Mouse (Mus musculus) embryonic facial prominence, embryonic 12.5 days (tissue): ENCODE measurements around the gene Sugt1. TPM values are rescaled to one million over a fixed set of nuclear protein-coding genes. Genes with fewer than 3 reads are reported as not detected.
A peak's percentile ranks its signal among the peaks of the same experiment; 100 is the strongest.

ENCODE experiments used
- ATAC-seq: fragments of 200-750 bp; cut with Nextera tagmentation; 2 replicates; pipeline ENCODE4 v1.8.0; 2017; ENCODE audit not compliant: insufficient number of reproducible peaks, insufficient read depth, low FRiP score, low TSS enrichment
- H3K27ac ChIP-seq: fragments of 300-500 bp; sonication (generic); 2 replicates; pipeline ENCODE4 v1.5.1; 2016; ENCODE audit warnings: mild to moderate bottlenecking
- H3K27me3 ChIP-seq: fragments of 300-500 bp; sonication (generic); 2 replicates; pipeline ENCODE4 v1.6.1; 2016; ENCODE audit warnings: mild to moderate bottlenecking, moderate library complexity
- H3K36me3 ChIP-seq: fragments of 300-500 bp; sonication (generic); 2 replicates; pipeline ENCODE4 v1.6.1; 2016; ENCODE audit warnings: mild to moderate bottlenecking
- H3K4me1 ChIP-seq: fragments of 300-500 bp; sonication (generic); 2 replicates; pipeline ENCODE4 v1.6.1; 2016
- H3K4me2 ChIP-seq: fragments of 300-500 bp; sonication (generic); replicated peaks from 2 replicates; pipeline ENCODE4 v1.6.1; 2016; ENCODE audit warnings: mild to moderate bottlenecking, moderate library complexity
- H3K4me3 ChIP-seq: fragments of 300-500 bp; sonication (generic); 2 replicates; pipeline ENCODE4 v1.5.1; 2016; ENCODE audit warnings: mild to moderate bottlenecking
- H3K9ac ChIP-seq: fragments of 300-500 bp; sonication (generic); 2 replicates; pipeline ENCODE4 v1.6.1; 2016; ENCODE audit warnings: mild to moderate bottlenecking, moderate library complexity
- H3K9me3 ChIP-seq: fragments of 300-500 bp; sonication (generic); 2 replicates; pipeline ENCODE4 v1.6.1; 2016; ENCODE audit warnings: mild to moderate bottlenecking, moderate library complexity
- WGBS: fragments of 180-500 bp; shearing (Covaris S2); methylation state at CpG from one replicate; pipeline ENCODE4 v1.1.7; 2016; 5-methylcytosine and 5-hydroxymethylcytosine counted together
- polyA plus RNA-seq: library from polyadenylated mRNA; unstranded; fragments of >200 nt; fragmentation: Nextera tagmentation; extraction: Ambion mirVana; gene quantifications from 2 replicates; pipeline ENCODE4 v1.2.1, GENCODE M21; 2016

The Sugt1 gene
- polyA plus RNA-seq = 134 and 140 TPM in 2 replicates

DNA sequence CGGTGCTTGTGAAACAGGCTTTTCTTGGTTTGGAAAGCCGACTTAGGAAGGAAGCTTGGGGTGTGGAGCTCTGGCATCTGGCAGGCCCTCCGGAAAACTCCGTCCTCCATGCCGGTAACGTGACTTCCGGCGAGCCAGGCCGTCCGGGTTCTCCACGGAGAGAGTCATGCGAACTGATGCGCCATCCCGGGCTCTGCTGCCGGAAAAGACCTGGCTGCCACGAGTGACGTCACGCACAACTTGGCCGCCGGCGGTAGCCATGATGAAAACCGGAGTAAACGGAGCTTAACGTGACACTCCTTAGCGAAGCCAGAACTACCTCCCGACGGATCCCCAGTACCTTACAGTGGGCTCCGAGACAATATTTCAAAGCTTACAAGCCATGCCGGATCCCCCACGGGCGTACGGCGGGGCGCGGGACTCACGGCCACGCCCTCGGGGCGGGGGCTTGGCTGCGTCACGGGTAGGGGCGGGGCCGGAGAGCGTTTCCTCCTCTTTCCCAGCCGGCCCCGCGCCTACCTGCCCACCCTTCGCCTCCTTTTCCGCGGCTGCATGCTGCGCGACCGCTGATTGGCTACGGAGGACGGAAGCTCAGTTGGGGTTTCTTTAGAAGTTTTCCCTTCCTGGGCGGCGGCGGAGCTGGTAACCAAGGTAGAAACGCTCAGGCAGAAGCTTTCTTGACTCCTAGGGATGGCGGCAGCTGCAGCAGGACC is at the start of gene Sugt1:
TSS of gene Sugt1 (plus strand) at position 553 of the 713 bp plus-strand sequence.
- peak within 1 kb of the TSS; percentile 79 for H3K9ac ChIP-seq

DNA sequence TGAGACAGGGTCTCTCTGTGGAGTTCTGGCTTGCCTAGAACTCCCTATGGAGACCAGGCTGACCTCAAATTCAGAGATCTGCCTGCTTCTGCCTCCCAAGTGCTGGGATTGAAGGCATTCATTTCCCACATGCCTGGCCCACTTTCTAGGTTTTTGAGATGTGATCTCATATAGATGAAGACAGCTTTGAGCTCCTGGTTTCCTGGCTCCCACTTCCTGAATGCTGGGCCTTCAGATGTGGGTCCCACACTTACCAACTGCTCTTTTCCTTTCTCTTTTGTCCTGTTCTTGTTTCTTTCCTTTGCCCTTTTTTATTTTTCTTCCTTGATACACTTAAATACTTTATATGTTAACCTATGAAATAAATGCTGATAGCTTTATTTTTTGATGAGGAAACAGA is 49.6 kb upstream of the Sugt1 start:
- ATAC-seq = no peak
- Histone ChIP-seq H3K9me3 (no peaks in the 10 kb centered on the region), H3K9ac (no peak overlapping the region), H3K4me3 (no peak overlapping the region), H3K36me3 (no peaks in the 10 kb centered on the region), H3K4me2 (no peak overlapping the region), H3K27me3 (no peaks in the 10 kb centered on the region), H3K4me1 (no peaks in the 10 kb centered on the region), H3K27ac (no peak overlapping the region)

More for the DNA sequence above, at the start of gene Sugt1:
- peaks cover 19% of the 10 kb centered on the region for H3K4me1 ChIP-seq
- under 1% methylated on average over 60 of the region's 60 CpGs for WGBS
- ATAC-seq = peak; percentile 95
- peak within 1 kb of the TSS; percentile 92 for H3K27ac ChIP-seq
- no peaks in the 10 kb centered on the region for H3K27me3 ChIP-seq
- H3K36me3 ChIP-seq = peaks cover 6% of the 10 kb centered on the region; the same call in 1 of the 2 replicates
- peak within 1 kb of the TSS; percentile 76 for H3K4me2 ChIP-seq
- H3K4me3 ChIP-seq = peak within 1 kb of the TSS; percentile 70
- H3K9me3 ChIP-seq = no peaks in the 10 kb centered on the region

- Histone ChIP-seq H3K9ac (no peak overlapping the region), H3K4me3 (no peak overlapping the region), H3K36me3 (no peaks in the 10 kb centered on the region), H3K27ac (no peak overlapping the region), H3K9me3 (no peaks in the 10 kb centered on the region), H3K4me2 (no peak overlapping the region), H3K4me1 (no peaks in the 10 kb centered on the region), H3K27me3 (no peaks in the 10 kb centered on the region)
- ATAC-seq = no peak
These were observed 45.9 kb upstream of the Sugt1 start for GRCm38 (mm10) chr14:79541606-79542005.

DNA sequence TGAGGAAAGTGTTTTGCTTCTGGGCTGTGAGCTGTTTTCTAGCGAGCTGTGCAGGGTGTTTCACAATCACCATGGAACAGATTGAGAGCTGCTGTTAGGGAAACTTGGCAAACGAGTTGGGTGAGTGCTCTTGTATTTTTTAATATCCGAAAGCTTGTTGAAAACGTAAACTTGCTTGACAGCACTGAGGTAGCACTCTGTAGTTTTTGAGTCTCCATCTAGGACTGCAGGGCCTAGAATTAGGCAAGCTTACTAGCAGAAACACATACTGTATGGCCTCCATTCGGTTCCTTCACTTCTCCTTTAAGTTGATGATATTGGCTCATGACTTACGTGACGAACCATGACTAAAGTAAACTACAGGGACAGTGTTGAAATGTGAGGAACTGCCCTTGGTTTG is 38.1 kb upstream of the Sugt1 start:
- Histone ChIP-seq H3K4me2 (no peak overlapping the region), H3K27me3 (no peaks in the 10 kb centered on the region), H3K36me3 (no peaks in the 10 kb centered on the region), H3K9ac (no peak overlapping the region), H3K4me3 (no peak overlapping the region), H3K4me1 (no peaks in the 10 kb centered on the region), H3K9me3 (no peaks in the 10 kb centered on the region), H3K27ac (no peak overlapping the region)
- no peak for ATAC-seq
- 74% methylated on average over 7 of the region's 7 CpGs for WGBS

- ATAC-seq = no peak
- 87% methylated on average over 2 of the region's 2 CpGs for WGBS
- Histone ChIP-seq H3K27me3 (no peaks in the 10 kb centered on the region), H3K9ac (no peak overlapping the region), H3K4me1 (no peaks in the 10 kb centered on the region), H3K27ac (no peak overlapping the region), H3K4me3 (no peak overlapping the region), H3K9me3 (no peaks in the 10 kb centered on the region), H3K4me2 (no peak overlapping the region), H3K36me3 (no peaks in the 10 kb centered on the region)
These were observed 35.6 kb upstream of the Sugt1 start for GRCm38 (mm10) chr14:79551929-79552328.

DNA sequence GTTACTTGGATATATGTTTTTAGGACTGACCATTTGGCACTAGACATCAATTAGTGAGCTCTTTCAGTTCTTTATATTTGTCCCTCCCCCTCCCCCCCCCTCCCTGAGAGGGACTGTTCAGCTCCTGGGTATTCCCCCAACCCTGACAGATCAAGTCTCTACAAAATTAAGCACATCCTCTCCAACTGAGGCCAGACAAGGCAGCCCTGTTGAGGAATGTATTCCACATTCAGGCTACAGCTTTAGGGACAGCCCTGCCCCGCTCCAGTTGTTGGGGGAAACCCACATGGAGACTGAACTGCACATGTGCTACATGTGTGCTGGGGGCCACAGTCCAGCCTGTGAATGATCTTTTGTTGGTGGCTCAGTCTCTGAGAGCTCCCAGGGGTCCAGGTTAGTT is 34.6 kb upstream of the Sugt1 start:
- H3K4me2 ChIP-seq = no peak overlapping the region
- ATAC-seq = no peak
- H3K9ac ChIP-seq = no peak overlapping the region
- no peaks in the 10 kb centered on the region for H3K4me1 ChIP-seq
- no peaks in the 10 kb centered on the region for H3K27me3 ChIP-seq
- H3K9me3 ChIP-seq = no peaks in the 10 kb centered on the region
- H3K36me3 ChIP-seq = no peaks in the 10 kb centered on the region
- H3K4me3 ChIP-seq = no peak overlapping the region
- H3K27ac ChIP-seq = no peak overlapping the region
- WGBS = 89% methylated on average over 1 of the region's 1 CpGs

DNA sequence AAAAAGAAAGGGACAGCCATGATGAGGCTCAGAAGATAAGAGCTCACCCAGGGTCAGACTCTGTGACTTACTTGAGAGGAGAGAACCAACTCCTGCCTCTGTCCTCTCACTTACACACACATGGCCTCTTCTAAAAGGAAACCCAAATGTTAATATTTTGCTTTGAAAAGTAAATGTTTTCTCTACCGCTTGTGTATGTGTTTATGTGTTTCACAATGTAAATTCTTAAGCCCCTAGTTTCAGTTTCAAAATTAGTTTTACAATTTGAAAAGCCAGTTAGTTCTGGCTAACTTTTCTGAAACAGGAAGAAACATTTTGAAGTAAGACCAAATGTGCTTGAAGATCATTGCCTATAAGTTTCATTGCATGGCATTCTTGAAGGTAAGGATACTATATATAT is 29.7 kb upstream of the Sugt1 start:
- no peak overlapping the region for H3K4me3 ChIP-seq
- no peak for ATAC-seq
- no peak overlapping the region for H3K9ac ChIP-seq
- no peak overlapping the region for H3K27ac ChIP-seq
- no peaks in the 10 kb centered on the region for H3K9me3 ChIP-seq
- H3K36me3 ChIP-seq = no peaks in the 10 kb centered on the region
- H3K27me3 ChIP-seq = no peaks in the 10 kb centered on the region
- no peaks in the 10 kb centered on the region for H3K4me1 ChIP-seq
- H3K4me2 ChIP-seq = no peak overlapping the region
- 92% methylated on average over 1 of the region's 1 CpGs for WGBS

- Histone ChIP-seq H3K36me3 (peaks cover 6% of the 10 kb centered on the region), H3K4me2 (no peak overlapping the region), H3K4me3 (no peak overlapping the region), H3K9me3 (no peaks in the 10 kb centered on the region), H3K27me3 (no peaks in the 10 kb centered on the region), H3K9ac (no peak overlapping the region), H3K27ac (no peak overlapping the region), H3K4me1 (no peaks in the 10 kb centered on the region)
- no peak for ATAC-seq
- WGBS = 24% methylated on average over 5 of the region's 5 CpGs
These were observed 24.7 kb upstream of the Sugt1 start for GRCm38 (mm10) chr14:79562745-79563144.

DNA sequence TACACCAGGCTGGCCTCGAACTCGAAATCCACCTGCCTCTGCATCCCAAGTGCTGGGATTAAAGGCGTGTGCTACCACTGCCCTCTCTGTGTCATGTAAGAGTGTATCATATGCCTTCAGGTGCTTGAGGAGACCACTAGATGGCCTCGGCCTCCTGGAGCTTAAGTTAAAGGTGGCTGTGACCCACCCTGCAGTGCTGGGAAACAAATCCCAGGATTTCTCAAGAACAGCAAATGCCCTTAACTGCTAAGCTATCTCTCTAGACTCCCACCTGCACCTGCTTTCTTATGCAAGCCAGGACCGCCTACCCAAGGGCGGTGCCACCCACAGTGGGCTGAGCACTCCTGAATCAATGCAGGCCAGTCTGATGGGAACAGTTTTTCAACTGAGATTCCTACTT is 22.7 kb upstream of the Sugt1 start:
- no peaks in the 10 kb centered on the region for H3K27me3 ChIP-seq
- no peak overlapping the region for H3K9ac ChIP-seq
- H3K9me3 ChIP-seq = no peaks in the 10 kb centered on the region
- H3K4me3 ChIP-seq = no peak overlapping the region
- H3K4me2 ChIP-seq = no peak overlapping the region
- H3K27ac ChIP-seq = no peak overlapping the region
- H3K4me1 ChIP-seq = no peaks in the 10 kb centered on the region
- WGBS = 64% methylated on average over 6 of the region's 6 CpGs
- peaks cover 6% of the 10 kb centered on the region for H3K36me3 ChIP-seq
- no peak for ATAC-seq

DNA sequence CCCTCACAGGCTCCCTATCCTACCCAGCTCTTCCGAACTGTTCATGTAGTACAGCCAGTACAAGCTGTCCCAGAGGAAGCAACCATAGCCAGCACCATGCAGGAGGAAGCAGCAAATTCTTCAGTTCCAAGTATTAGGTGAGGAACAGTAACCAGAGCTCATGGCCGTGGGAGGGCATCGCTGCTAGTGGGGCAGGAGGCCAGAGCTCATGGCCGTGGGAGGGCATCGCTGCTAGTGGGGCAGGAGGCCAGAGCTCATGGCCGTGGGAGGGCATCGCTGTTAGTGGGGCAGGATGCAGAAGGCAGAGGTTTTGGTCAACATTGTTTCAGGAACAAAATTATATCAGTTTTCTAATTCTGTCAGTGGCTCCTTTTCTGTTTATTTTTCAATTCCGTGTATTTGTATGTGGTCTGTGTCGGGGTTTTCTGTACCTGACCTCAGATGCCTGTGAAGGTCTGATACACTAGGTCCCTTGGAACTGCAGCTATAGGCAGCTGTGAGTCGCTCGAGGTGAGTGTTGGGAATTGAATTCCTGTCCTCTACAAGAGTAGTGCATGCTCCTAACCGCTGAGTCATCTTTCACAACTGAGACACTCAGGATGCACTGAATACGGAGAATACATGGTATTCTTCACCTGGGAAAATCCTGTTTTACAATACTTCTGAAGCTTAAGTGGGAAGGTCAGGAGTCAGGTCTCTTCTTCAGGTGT is 13.9 kb upstream of the Sugt1 start:
- Histone ChIP-seq H3K9me3 (no peaks in the 10 kb centered on the region), H3K36me3 (0 out of 2 replicates have a peak, but pooled peaks cover 7% of the 10 kb centered on the region), H3K4me2 (no peak overlapping the region), H3K4me1 (no peaks in the 10 kb centered on the region), H3K4me3 (no peak overlapping the region), H3K27ac (no peak overlapping the region), H3K9ac (no peak overlapping the region), H3K27me3 (no peaks in the 10 kb centered on the region)
- 90% methylated on average over 13 of the region's 13 CpGs for WGBS
- ATAC-seq = no peak

DNA sequence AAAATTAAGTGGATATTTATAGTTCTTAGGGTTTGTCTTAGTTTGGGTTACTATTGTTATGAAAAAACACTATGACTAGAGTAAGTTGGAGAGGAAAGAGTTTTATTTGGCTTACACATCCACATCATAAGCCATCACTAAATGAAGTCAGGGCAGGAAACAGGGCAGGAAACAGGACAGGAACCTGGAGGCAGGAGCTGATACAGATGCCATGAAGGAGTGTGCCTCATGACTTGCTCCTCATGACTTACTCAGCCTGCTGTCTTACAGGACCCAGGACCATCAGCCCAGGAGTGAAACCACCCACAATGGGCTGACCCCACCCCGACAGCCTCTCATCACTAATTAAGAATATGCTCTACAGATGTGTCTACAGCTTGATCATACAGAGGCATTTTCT is 13.1 kb upstream of the Sugt1 start:
- no peak overlapping the region for H3K4me2 ChIP-seq
- 0 out of 2 replicates have a peak, but pooled peaks cover 7% of the 10 kb centered on the region for H3K36me3 ChIP-seq
- H3K4me1 ChIP-seq = no peaks in the 10 kb centered on the region
- no peak overlapping the region for H3K27ac ChIP-seq
- no peaks in the 10 kb centered on the region for H3K9me3 ChIP-seq
- WGBS = 88% methylated on average over 1 of the region's 1 CpGs
- no peak overlapping the region for H3K9ac ChIP-seq
- no peak overlapping the region for H3K4me3 ChIP-seq
- no peak for ATAC-seq
- no peaks in the 10 kb centered on the region for H3K27me3 ChIP-seq

DNA sequence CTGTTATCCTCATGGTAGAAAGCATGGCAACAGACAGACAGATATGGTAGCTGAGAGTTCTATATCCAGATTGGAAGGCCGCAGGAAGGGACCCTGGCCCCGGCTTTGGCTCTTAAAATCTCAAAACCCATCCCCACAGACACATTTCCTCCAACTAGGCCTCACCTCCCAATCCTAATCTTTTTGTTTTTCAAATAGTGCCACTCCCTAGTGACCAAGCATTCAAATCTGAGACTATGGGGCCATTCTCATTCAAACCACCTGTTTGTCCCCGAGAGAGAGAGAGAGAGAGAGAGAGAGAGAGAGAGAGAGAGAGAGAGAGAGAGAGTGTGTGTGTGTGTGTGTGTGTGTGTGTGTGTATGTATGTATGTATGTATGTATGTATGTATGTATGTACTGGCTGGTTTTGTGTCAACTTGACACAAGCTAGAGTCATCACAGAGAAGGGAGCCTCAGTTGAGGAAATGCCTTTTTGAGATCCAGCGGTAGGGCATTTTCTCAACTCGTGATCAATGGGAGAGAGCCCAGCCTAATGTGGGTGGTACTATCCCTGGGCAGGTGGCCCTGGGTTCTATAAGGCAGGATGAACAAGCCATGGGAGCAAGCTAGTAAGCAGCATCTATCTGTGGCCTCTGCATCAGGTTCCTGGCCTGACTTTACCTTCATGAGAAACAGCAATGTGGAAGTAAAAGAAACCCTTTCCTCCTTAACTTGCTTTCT is 3.8 kb upstream of the Sugt1 start:
- WGBS = 92% methylated on average over 5 of the region's 5 CpGs
- Histone ChIP-seq H3K36me3 (0 out of 2 replicates have a peak, but pooled peaks cover 3% of the 10 kb centered on the region), H3K27me3 (no peaks in the 10 kb centered on the region), H3K9me3 (no peaks in the 10 kb centered on the region), H3K4me2 (no peak overlapping the region), H3K4me3 (no peak overlapping the region), H3K9ac (no peak overlapping the region), H3K27ac (no peak overlapping the region), H3K4me1 (peaks cover 8% of the 10 kb centered on the region)
- no peak for ATAC-seq
